Mouse (Mus musculus) liver, embryonic 14.5 days (tissue): ENCODE measurements around the gene Fbrsl1.

Source experiments
- CTCF ChIP-seq: IDR thresholded peaks from 2 replicates; pipeline ENCODE4 v1.5.1; 2016; ENCODE audit warnings: antibody characterized with exemption, low read depth, control low read depth
- EP300 ChIP-seq: IDR thresholded peaks from 2 replicates; pipeline ENCODE4 v1.6.1; 2016; ENCODE audit warnings: antibody characterized with exemption, low read depth

DNA sequence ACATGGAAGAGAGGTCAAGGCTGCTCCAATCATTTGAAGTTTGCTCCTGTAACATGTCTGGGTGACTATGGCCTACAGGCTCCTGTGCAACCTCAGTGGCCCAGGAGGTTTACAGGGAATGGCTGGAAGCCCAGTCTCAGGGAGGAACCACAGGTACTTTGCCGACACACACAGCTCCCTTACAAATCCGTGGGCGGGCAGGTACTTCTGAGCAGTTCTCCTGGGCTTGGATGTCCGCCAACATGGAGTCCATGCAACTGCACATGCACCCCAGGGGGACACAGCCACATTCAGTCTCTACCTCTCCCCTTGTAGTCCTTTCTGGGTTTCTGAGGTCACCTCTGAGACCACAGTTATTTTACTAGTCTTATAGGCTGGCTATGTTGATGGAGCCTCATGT, 28.1 kb downstream of the Fbrsl1 start:
- TF ChIP-seq EP300 (no peak), CTCF (no peak)
